Mouse (Mus musculus): ENCODE results near the gene Antxr1. TPM values are rescaled to one million over a fixed set of nuclear protein-coding genes. Genes with fewer than 3 reads are reported as not detected.
A peak's percentile ranks its signal among the peaks of the same experiment; 100 is the strongest.

Gene Antxr1
- polyA plus RNA-seq, 1 experiment from 2014 or later: 4.8 TPM

DNA sequence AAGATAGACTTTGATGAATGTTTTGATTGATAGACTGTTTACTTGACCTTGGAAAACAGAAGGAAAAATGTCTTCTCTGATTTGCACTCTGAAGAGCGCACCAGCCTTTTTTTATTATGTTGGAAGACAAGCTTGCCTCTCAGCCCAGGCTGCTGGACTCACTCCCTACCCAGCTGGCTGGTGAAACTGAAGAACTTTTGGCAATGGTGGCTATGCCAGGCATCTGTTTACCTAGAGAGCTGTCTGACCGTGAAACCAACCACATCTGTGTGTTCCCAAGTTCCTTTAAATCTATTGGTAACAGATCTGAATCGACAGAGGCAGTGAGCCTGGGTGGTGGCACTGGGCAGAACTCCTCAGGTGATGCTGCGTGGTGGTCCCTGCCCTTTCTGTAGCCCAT is 102.5 kb downstream of the Antxr1 start:
- 87% methylated on average over 4 of the region's 4 CpGs for WGBS
- no peaks in the 10 kb centered on the region for H3K27me3 ChIP-seq (replicated peaks)
- peaks cover 8% of the 10 kb centered on the region; the same call in 1 of the 2 replicates for H3K36me3 ChIP-seq
- H3K4me1 ChIP-seq: no peaks in the 10 kb centered on the region
- H3K9ac ChIP-seq: no peak overlapping the region
- H3K27ac ChIP-seq: no peak overlapping the region
- H3K4me2 ChIP-seq (replicated peaks): no peak overlapping the region
- no peak overlapping the region for H3K4me3 ChIP-seq
- H3K9me3 ChIP-seq: no peaks in the 10 kb centered on the region
- ATAC-seq (ENCODE audit: low FRiP score, low read depth): no peak

GRCm38 (mm10) chr6:87230041-87230440 is 105.6 kb downstream of the Antxr1 start:
- no peak overlapping the region for H3K27ac ChIP-seq
- no peaks in the 10 kb centered on the region for H3K9me3 ChIP-seq
- no peaks in the 10 kb centered on the region for H3K27me3 ChIP-seq (replicated peaks)
- H3K4me3 ChIP-seq: no peak overlapping the region
- ATAC-seq (ENCODE audit: low FRiP score, low read depth): no peak
- no peaks in the 10 kb centered on the region for H3K4me1 ChIP-seq
- 95% methylated on average over 2 of the region's 2 CpGs for WGBS
- no peak overlapping the region for H3K9ac ChIP-seq
- H3K4me2 ChIP-seq (replicated peaks): no peak overlapping the region
- H3K36me3 ChIP-seq: peaks cover 8% of the 10 kb centered on the region; the same call in 1 of the 2 replicates

GRCm38 (mm10) chr6:87227940-87228339 is 107.7 kb downstream of the Antxr1 start:
- Histone ChIP-seq H3K27ac (no peak overlapping the region), H3K9ac (no peak overlapping the region), H3K9me3 (no peaks in the 10 kb centered on the region), H3K4me3 (no peak overlapping the region), H3K36me3 (peaks cover 8% of the 10 kb centered on the region; the same call in 1 of the 2 replicates), H3K4me2 (replicated peaks) (no peak overlapping the region), H3K4me1 (no peaks in the 10 kb centered on the region), H3K27me3 (replicated peaks) (no peaks in the 10 kb centered on the region)
- WGBS: 82% methylated on average over 10 of the region's 10 CpGs
- ATAC-seq (ENCODE audit: low FRiP score, low read depth): no peak

DNA sequence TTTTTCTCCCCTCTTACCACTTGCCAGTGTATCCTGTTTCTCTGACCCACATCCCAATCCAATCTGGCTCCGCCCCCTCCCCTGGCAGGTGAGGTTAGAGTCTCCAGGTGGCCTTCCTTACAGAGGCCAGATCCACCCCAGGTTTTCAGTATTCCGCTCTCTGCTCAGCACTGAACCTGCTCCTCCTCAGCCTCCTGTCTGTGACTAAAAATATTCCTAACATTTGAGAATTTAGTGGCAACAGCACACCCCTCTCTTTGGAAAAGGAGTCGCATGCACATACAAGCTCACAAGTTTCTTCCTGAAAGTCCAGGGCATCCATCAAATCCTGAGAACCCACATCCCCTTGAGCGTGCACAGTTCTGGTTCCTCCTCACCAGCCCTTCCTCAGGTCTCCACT is 109.3 kb downstream of the Antxr1 start:
- 88% methylated on average over 4 of the region's 4 CpGs for WGBS

DNA sequence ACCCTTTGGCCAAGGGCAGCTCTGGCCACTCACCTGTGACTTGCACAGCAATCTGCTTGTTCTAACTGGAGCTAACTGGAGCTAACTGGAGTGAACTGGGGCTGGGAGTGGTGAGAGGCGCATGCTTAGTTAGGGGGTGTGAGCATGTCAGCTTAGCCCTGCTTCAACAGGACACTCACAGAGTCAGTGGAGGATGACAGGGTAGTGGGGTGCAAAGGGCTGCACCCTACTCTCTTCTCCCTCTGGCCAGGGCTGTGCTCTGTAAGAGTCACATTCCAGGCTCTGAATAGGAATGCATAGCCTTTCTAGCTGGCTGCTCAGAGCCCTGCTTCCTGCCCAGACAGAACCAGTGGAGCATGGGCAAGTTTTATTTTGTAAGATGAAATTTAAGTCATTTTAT is 110.3 kb downstream of the Antxr1 start:
- peaks cover 8% of the 10 kb centered on the region; the same call in 1 of the 2 replicates for H3K36me3 ChIP-seq
- ATAC-seq (ENCODE audit: low FRiP score, low read depth): no peak
- H3K9ac ChIP-seq: no peak overlapping the region
- H3K4me1 ChIP-seq: no peaks in the 10 kb centered on the region
- no peak overlapping the region for H3K27ac ChIP-seq
- WGBS: 91% methylated on average over 1 of the region's 1 CpGs
- no peak overlapping the region for H3K4me3 ChIP-seq
- no peaks in the 10 kb centered on the region for H3K9me3 ChIP-seq
- no peaks in the 10 kb centered on the region for H3K27me3 ChIP-seq (replicated peaks)
- no peak overlapping the region for H3K4me2 ChIP-seq (replicated peaks)

More for the DNA sequence above, 109.3 kb downstream of the Antxr1 start:
- no peak overlapping the region for H3K4me2 ChIP-seq (replicated peaks)
- H3K36me3 ChIP-seq: peaks cover 8% of the 10 kb centered on the region; the same call in 1 of the 2 replicates
- H3K27ac ChIP-seq: no peak overlapping the region
- H3K9ac ChIP-seq: no peak overlapping the region
- no peaks in the 10 kb centered on the region for H3K9me3 ChIP-seq
- no peaks in the 10 kb centered on the region for H3K4me1 ChIP-seq
- H3K4me3 ChIP-seq: no peak overlapping the region
- H3K27me3 ChIP-seq (replicated peaks): no peaks in the 10 kb centered on the region
- ATAC-seq (ENCODE audit: low FRiP score, low read depth): no peak

DNA sequence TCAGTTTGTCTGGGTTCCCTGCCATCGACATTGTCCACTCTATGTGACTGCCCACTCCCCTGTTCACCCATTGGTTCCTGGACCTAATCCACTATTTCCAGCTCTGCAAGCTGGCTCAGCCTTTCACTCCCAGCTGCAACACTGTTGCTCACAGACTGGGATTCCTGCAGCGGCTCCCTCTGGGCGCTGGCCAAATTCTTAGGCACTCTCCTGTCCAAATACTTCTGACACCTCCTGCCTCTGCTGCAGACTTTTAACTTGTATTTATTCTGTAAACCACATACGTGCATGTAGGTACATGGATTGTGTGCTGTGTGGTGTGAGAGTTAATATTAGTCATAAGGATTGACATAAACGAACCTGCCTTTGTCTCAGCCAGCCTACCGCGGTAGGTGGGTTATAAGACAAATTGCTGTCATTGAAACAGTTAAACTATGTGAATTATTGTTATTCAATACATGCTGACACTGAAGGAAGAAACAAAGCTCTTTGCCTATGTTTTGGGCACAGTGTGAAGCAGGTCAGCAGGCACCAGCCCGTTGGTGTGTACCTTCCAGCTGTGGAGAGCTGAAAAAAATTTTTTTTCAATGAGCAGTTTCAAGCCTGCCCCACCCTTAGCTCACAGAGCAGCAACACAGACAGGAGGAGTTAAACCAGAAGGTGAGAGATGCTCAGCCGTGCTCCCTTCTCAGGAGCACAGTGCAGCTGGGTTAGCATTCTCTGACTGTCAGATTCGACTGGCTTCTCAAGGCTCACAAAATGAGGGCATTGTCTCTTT is 112.6 kb downstream of the Antxr1 start:
- Histone ChIP-seq H3K9ac (no peak overlapping the region), H3K4me2 (replicated peaks) (no peak overlapping the region), H3K4me1 (peaks cover 6% of the 10 kb centered on the region), H3K4me3 (no peak overlapping the region), H3K36me3 (no peaks in the 10 kb centered on the region), H3K27me3 (replicated peaks) (no peaks in the 10 kb centered on the region), H3K27ac (no peak overlapping the region), H3K9me3 (no peaks in the 10 kb centered on the region)
- 72% methylated on average over 10 of the region's 10 CpGs for WGBS
- ATAC-seq (ENCODE audit: low FRiP score, low read depth): no peak

- Histone ChIP-seq H3K9me3 (no peaks in the 10 kb centered on the region), H3K4me2 (replicated peaks) (no peak overlapping the region), H3K4me1 (peaks cover 6% of the 10 kb centered on the region), H3K27me3 (replicated peaks) (no peaks in the 10 kb centered on the region), H3K36me3 (no peaks in the 10 kb centered on the region), H3K27ac (no peak overlapping the region), H3K9ac (no peak overlapping the region), H3K4me3 (no peak overlapping the region)
- ATAC-seq (ENCODE audit: low FRiP score, low read depth): peak; percentile 37; the same call in 1 of the 2 replicates
- WGBS: 63% methylated on average over 13 of the region's 13 CpGs
Measured at GRCm38 (mm10) chr6:87219061-87219992, 116.3 kb downstream of the Antxr1 start.

GRCm38 (mm10) chr6:87216114-87216591 is 119.5 kb downstream of the Antxr1 start:
- H3K9ac ChIP-seq: no peak overlapping the region
- H3K9me3 ChIP-seq: no peaks in the 10 kb centered on the region
- no peak overlapping the region for H3K27ac ChIP-seq
- no peak overlapping the region for H3K4me3 ChIP-seq
- H3K36me3 ChIP-seq: no peaks in the 10 kb centered on the region
- 69% methylated on average over 2 of the region's 2 CpGs for WGBS
- peaks cover 6% of the 10 kb centered on the region for H3K4me1 ChIP-seq
- no peak for ATAC-seq (ENCODE audit: low FRiP score, low read depth)
- H3K4me2 ChIP-seq (replicated peaks): no peak overlapping the region
- no peaks in the 10 kb centered on the region for H3K27me3 ChIP-seq (replicated peaks)

DNA sequence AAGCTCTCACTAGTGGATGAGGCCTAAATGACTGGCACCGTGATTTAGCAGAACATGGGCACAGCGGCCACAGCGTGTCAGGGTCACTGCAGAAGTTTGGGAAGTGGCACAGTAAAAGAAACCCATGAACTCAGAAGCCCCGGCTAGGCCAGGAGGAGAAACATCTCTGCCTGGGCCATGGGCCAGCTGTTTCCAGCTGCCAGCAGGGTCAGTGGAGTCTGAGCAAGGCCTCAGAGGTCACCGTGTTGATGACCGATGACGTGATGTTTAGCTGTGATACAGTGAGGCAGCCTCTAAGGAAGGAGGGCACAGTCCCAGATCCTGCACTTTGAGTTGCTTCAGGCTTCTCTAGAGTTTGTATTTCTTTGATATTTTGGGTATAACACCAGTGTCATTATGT is 122.4 kb downstream of the Antxr1 start:
- Histone ChIP-seq H3K9ac (no peak overlapping the region), H3K4me2 (replicated peaks) (no peak overlapping the region), H3K9me3 (no peaks in the 10 kb centered on the region), H3K4me3 (no peak overlapping the region), H3K36me3 (no peaks in the 10 kb centered on the region; the same call in 1 of the 2 replicates), H3K27me3 (replicated peaks) (no peaks in the 10 kb centered on the region), H3K4me1 (no peaks in the 10 kb centered on the region), H3K27ac (no peak overlapping the region)
- ATAC-seq (ENCODE audit: low FRiP score, low read depth): no peak
- WGBS: 83% methylated on average over 7 of the region's 7 CpGs

DNA sequence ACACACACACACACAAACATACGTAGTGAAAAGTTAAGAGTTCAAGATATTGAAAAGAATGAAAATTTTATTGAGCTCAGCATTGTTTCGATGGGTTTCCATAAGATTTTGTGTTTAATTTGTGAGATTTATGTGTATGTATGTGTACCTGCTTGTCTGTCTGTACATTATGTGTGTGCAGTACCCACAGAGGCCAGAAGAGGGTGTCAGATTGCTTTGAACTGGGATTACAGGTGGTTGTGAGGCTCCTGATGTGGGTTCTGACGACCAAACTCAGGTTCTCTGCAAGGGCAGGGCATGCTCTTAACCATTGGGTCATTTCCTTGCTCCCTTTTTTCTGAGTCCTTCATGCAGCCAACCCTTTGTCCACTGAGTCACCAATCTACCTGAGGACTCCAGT is 124.1 kb downstream of the Antxr1 start:
- H3K27me3 ChIP-seq (replicated peaks): no peaks in the 10 kb centered on the region
- no peak for ATAC-seq (ENCODE audit: low FRiP score, low read depth)
- H3K4me1 ChIP-seq: no peaks in the 10 kb centered on the region
- no peak overlapping the region for H3K9ac ChIP-seq
- H3K9me3 ChIP-seq: no peaks in the 10 kb centered on the region
- no peak overlapping the region for H3K4me2 ChIP-seq (replicated peaks)
- H3K27ac ChIP-seq: no peak overlapping the region
- WGBS: 86% methylated on average over 3 of the region's 3 CpGs
- H3K36me3 ChIP-seq: no peaks in the 10 kb centered on the region; the same call in 1 of the 2 replicates
- no peak overlapping the region for H3K4me3 ChIP-seq

DNA sequence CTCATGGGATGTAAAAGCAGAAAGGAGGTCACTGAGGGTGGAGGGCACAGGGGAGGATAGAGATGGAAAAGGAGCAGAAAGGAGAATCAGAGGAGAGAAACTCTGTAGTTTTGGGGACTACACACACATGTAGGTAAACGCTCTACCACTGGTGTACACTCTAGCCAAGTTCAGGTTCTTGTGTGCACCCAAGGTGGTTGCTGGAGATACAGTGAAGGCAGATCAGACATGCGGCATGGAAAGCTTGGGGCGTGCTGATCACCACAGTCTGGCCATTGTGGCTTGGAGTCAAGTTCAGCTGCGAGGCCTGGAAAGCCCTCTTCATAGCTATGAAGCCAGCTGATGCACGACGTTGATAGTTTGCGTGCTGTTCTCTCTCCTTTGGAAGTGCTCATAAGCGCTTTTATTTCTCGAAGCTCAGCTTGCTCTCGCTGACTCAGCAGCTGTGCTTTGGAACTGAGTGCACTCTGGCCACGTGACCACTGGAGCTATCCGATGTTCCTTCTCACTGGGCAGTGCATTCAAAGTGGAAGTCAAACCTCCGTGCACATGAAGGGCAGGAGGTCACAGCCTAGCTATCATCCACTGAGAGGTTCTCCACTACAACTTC is 128.1 kb downstream of the Antxr1 start:
- H3K4me1 ChIP-seq: no peaks in the 10 kb centered on the region
- H3K4me3 ChIP-seq: no peak overlapping the region
- no peaks in the 10 kb centered on the region for H3K9me3 ChIP-seq
- no peaks in the 10 kb centered on the region for H3K27me3 ChIP-seq (replicated peaks)
- 76% methylated on average over 13 of the region's 13 CpGs for WGBS
- H3K27ac ChIP-seq: no peak overlapping the region
- H3K36me3 ChIP-seq: no peaks in the 10 kb centered on the region; the same call in 1 of the 2 replicates
- no peak overlapping the region for H3K9ac ChIP-seq
- no peak for ATAC-seq (ENCODE audit: low FRiP score, low read depth)
- H3K4me2 ChIP-seq (replicated peaks): no peak overlapping the region

DNA sequence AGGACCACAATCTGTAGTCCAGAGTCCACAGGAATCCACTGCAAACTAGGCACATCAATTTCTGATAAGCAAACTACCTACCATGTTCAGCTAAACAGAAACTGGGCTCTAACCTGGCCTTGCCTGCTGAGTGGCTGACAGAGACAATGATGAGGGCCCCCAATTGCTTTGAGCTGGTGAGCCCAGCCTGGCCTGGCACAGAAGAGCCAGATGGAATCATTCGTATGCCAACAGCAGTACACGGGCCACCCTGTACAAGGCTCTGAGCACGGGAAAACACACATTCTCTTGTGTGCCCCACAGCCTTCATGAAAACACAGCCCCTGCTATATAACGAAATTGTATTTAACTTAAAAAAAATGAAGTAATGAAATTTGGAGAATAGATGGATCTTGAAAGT is 128.8 kb downstream of the Antxr1 start:
- Histone ChIP-seq H3K4me2 (replicated peaks) (no peak overlapping the region), H3K9me3 (no peaks in the 10 kb centered on the region), H3K27ac (no peak overlapping the region), H3K4me3 (no peak overlapping the region), H3K9ac (no peak overlapping the region), H3K36me3 (no peaks in the 10 kb centered on the region; the same call in 1 of the 2 replicates), H3K27me3 (replicated peaks) (no peaks in the 10 kb centered on the region), H3K4me1 (no peaks in the 10 kb centered on the region)
- 90% methylated on average over 4 of the region's 4 CpGs for WGBS
- no peak for ATAC-seq (ENCODE audit: low FRiP score, low read depth)
